Mouse (Mus musculus) liver, embryonic 16.5 days (tissue): ENCODE measurements at regions not wholly inside any gene's neighbourhood (a gene's known extent, or its start where the extent isn't known, plus 50 kb on each side); places are given as distances from the start of the nearest gene placed in this dataset.

Experiments
- ATAC-seq: fragments of 200-750 bp; cut with Nextera tagmentation; 2 replicates; pipeline ENCODE4 v1.8.0; 2017; ENCODE audit warnings: low read depth, mild to moderate bottlenecking, moderate number of reproducible peaks, moderate library complexity
- H3K27ac ChIP-seq: fragments of 300-500 bp; sonication (generic); 2 replicates; pipeline ENCODE4 v1.5.1; 2014; ENCODE audit warnings: mild to moderate bottlenecking, low read length
- H3K27me3 ChIP-seq: fragments of 300-500 bp; sonication (generic); 2 replicates; pipeline ENCODE4 v1.6.1; 2014; ENCODE audit warnings: low read depth, low read length, mixed read lengths; ENCODE audit not compliant: control insufficient read depth, insufficient read depth
- H3K36me3 ChIP-seq: fragments of 300-500 bp; sonication (generic); 2 replicates; pipeline ENCODE4 v1.6.1; 2014; ENCODE audit warnings: mild to moderate bottlenecking; ENCODE audit not compliant: control insufficient read depth, insufficient read depth
- H3K4me1 ChIP-seq: fragments of 300-500 bp; sonication (generic); 2 replicates; pipeline ENCODE4 v1.6.1; 2014; ENCODE audit warnings: low read depth, low read length, mixed read lengths; ENCODE audit not compliant: control insufficient read depth
- H3K4me2 ChIP-seq: fragments of 300-500 bp; sonication (generic); 2 replicates; pipeline ENCODE4 v1.6.1; 2014; ENCODE audit warnings: low read depth, low read length, mixed read lengths
- H3K4me3 ChIP-seq: fragments of 300-500 bp; sonication (generic); 2 replicates; pipeline ENCODE4 v1.5.1; 2014; ENCODE audit warnings: low read depth, mild to moderate bottlenecking, low read length
- H3K9ac ChIP-seq: fragments of 300-500 bp; sonication (generic); 2 replicates; pipeline ENCODE4 v1.6.1; 2014; ENCODE audit warnings: low read depth, low read length
- H3K9me3 ChIP-seq: fragments of 300-500 bp; sonication (generic); replicated peaks from 2 replicates; pipeline ENCODE4 v1.6.1; 2016; ENCODE audit warnings: low read length; ENCODE audit not compliant: control insufficient read depth
- WGBS: fragments of 180-500 bp; shearing (Covaris S2); extraction: QIAGEN DNeasy Blood & Tissue Kit; methylation state at CpG from one replicate; pipeline ENCODE4 v1.1.7; 2014; ENCODE audit not compliant: insufficient replicate concordance; 5-methylcytosine and 5-hydroxymethylcytosine counted together

- Histone ChIP-seq H3K4me2 (no peak overlapping the region), H3K36me3 (no peaks in the 10 kb centered on the region), H3K27ac (no peak overlapping the region), H3K9ac (no peak overlapping the region), H3K9me3 (no peaks in the 10 kb centered on the region), H3K4me3 (no peak overlapping the region), H3K4me1 (no peaks in the 10 kb centered on the region), H3K27me3 (no peaks in the 10 kb centered on the region)
- WGBS: 54% methylated on average over 8 of the region's 8 CpGs
- ATAC-seq: no peak
Measured at GRCm38 (mm10) chr3:143949656-143950055, 255.4 kb downstream of the Lmo4 start.

- no peaks in the 10 kb centered on the region for H3K36me3 ChIP-seq
- no peaks in the 10 kb centered on the region for H3K4me1 ChIP-seq
- no peak overlapping the region for H3K4me2 ChIP-seq
- WGBS: 65% methylated on average over 11 of the region's 11 CpGs
- H3K9ac ChIP-seq: no peak overlapping the region
- no peaks in the 10 kb centered on the region for H3K27me3 ChIP-seq
- no peak overlapping the region for H3K27ac ChIP-seq
- ATAC-seq: peak; percentile 64
- H3K9me3 ChIP-seq: no peaks in the 10 kb centered on the region
- H3K4me3 ChIP-seq: no peak overlapping the region
Measured at GRCm38 (mm10) chr3:143949026-143949637, 255.9 kb downstream of the Lmo4 start.

GRCm38 (mm10) chr3:143947938-143948267 lies 257.1 kb downstream of the Lmo4 start:
- Histone ChIP-seq H3K4me1 (no peaks in the 10 kb centered on the region), H3K9ac (no peak overlapping the region), H3K27me3 (no peaks in the 10 kb centered on the region), H3K9me3 (no peaks in the 10 kb centered on the region), H3K4me3 (no peak overlapping the region), H3K27ac (no peak overlapping the region), H3K4me2 (no peak overlapping the region), H3K36me3 (no peaks in the 10 kb centered on the region)
- 52% methylated on average over 3 of the region's 3 CpGs for WGBS
- ATAC-seq: no peak

- no peak for ATAC-seq
- Histone ChIP-seq H3K4me2 (no peak overlapping the region), H3K9ac (no peak overlapping the region), H3K27me3 (no peaks in the 10 kb centered on the region), H3K27ac (no peak overlapping the region), H3K9me3 (no peaks in the 10 kb centered on the region), H3K4me1 (no peaks in the 10 kb centered on the region), H3K4me3 (no peak overlapping the region), H3K36me3 (no peaks in the 10 kb centered on the region)
- WGBS: 54% methylated on average over 11 of the region's 11 CpGs
Measured at GRCm38 (mm10) chr3:143947079-143947937, 257.7 kb downstream of the Lmo4 start.

GRCm38 (mm10) chr3:143939068-143939709 lies 265.8 kb downstream of the Lmo4 start:
- 53% methylated on average over 3 of the region's 3 CpGs for WGBS
- Histone ChIP-seq H3K4me3 (no peak overlapping the region), H3K27me3 (no peaks in the 10 kb centered on the region), H3K9me3 (no peaks in the 10 kb centered on the region), H3K36me3 (no peaks in the 10 kb centered on the region), H3K4me2 (no peak overlapping the region), H3K4me1 (no peaks in the 10 kb centered on the region), H3K27ac (no peak overlapping the region), H3K9ac (no peak overlapping the region)
- ATAC-seq: no peak

- no peaks in the 10 kb centered on the region for H3K4me1 ChIP-seq
- no peak overlapping the region for H3K9ac ChIP-seq
- no peak overlapping the region for H3K4me2 ChIP-seq
- ATAC-seq: no peak
- no peak overlapping the region for H3K4me3 ChIP-seq
- H3K9me3 ChIP-seq: no peaks in the 10 kb centered on the region
- H3K27ac ChIP-seq: no peak overlapping the region
- no peaks in the 10 kb centered on the region for H3K36me3 ChIP-seq
- WGBS: 43% methylated on average over 6 of the region's 6 CpGs
- no peaks in the 10 kb centered on the region for H3K27me3 ChIP-seq
Measured at GRCm38 (mm10) chr3:143925322-143925721, 279.7 kb downstream of the Lmo4 start.

- no peaks in the 10 kb centered on the region for H3K4me1 ChIP-seq
Measured at GRCm38 (mm10) chr3:143919744-143920143, 285.3 kb downstream of the Lmo4 start.

GRCm38 (mm10) chr3:143914341-143915217 lies 290.4 kb downstream of the Lmo4 start:
- no peak for ATAC-seq
- no peaks in the 10 kb centered on the region for H3K27me3 ChIP-seq
- H3K4me3 ChIP-seq: no peak overlapping the region
- H3K36me3 ChIP-seq: no peaks in the 10 kb centered on the region
- no peak overlapping the region for H3K27ac ChIP-seq
- no peaks in the 10 kb centered on the region for H3K9me3 ChIP-seq
- H3K4me1 ChIP-seq: no peaks in the 10 kb centered on the region
- H3K4me2 ChIP-seq: no peak overlapping the region
- WGBS: 34% methylated on average over 6 of the region's 6 CpGs
- no peak overlapping the region for H3K9ac ChIP-seq

More at GRCm38 (mm10) chr3:143919744-143920143, 285.3 kb downstream of the Lmo4 start:
- Histone ChIP-seq H3K9me3 (no peaks in the 10 kb centered on the region), H3K9ac (no peak overlapping the region), H3K4me3 (no peak overlapping the region), H3K27me3 (no peaks in the 10 kb centered on the region), H3K4me2 (no peak overlapping the region), H3K27ac (no peak overlapping the region), H3K36me3 (no peaks in the 10 kb centered on the region)
- no peak for ATAC-seq
- WGBS: 33% methylated on average over 1 of the region's 1 CpGs
